24 mouse cellular contexts compared by ENCODE assay signal in genomic region chr17:30296069-30296468, GRCm38 (mm10).
DNase-seq lines count a peak whose midpoint lies in the region; ATAC-seq and TF ChIP-seq lines count a peak whose summit lies in the region.
"Had no signal": no experiment of that assay in that cellular context is flagged by ENCODE, and none has a peak within 500 bp of the region (broad histone marks: within the 10 kb centered on the region; RNA-seq: fewer than 3 reads in every experiment).

No protein-coding gene starts in this region.

- no peak for DNase-seq in midbrain, embryonic 10.5 days (ENCODE audit: low spot score)
- no peak for DNase-seq in midbrain, embryonic 14.5 days
- DNase-seq in ES-E14 (ENCODE audit: low read depth, low spot score), result no peak
- DNase-seq in hindbrain, postnatal 0 days (ENCODE audit: low spot score), result no peak
- DNase-seq in thymus, adult 18-20 months, result no peak
- no peak for DNase-seq in frontal cortex, adult 2 months (ENCODE audit: extremely low spot score in 1 of 2, low spot score in 1 of 2)
- DNase-seq: adrenal gland, postnatal 25 days; cerebellum, adult 11-12 months; cerebellum, postnatal 10 days; gastrocnemius, postnatal 14 days; heart, postnatal 36 days; kidney, adult 9 months; kidney, postnatal 10 days; right cerebral cortex, postnatal 14 days; thymus, postnatal 14 days had no signal

- H3K36me3 ChIP-seq in forebrain, embryonic 12.5 days (replicated peaks), result 0 out of 2 replicates have a peak, but pooled peaks cover 2% of the 10 kb centered on the region
- no peaks in the 10 kb centered on the region for H3K36me3 ChIP-seq in forebrain, embryonic 15.5 days
- peaks cover 15% of the 10 kb centered on the region for H3K36me3 ChIP-seq in midbrain, embryonic 10.5 days
- H3K36me3 ChIP-seq in midbrain, embryonic 14.5 days (ENCODE audit: control insufficient read depth, insufficient read depth, low read length), result no peaks in the 10 kb centered on the region
- H3K36me3 ChIP-seq in ES-E14 (ENCODE audit: control insufficient read depth, insufficient read depth, low read length, poor library complexity, severe bottlenecking), result peaks cover 2% of the 10 kb centered on the region; the same call in 1 of the 2 replicates
- H3K36me3 ChIP-seq in hindbrain, postnatal 0 days (ENCODE audit: insufficient read depth, low read length), result peaks cover 4% of the 10 kb centered on the region; the same call in 1 of the 2 replicates
- H3K36me3 ChIP-seq: lung, embryonic 15.5 days had no signal

- TF ChIP-seq CTCF in hindbrain, postnatal 0 days (IDR thresholded peaks at IDR 0.05; ENCODE audit: low read depth), result no peak

- H3K9me3 ChIP-seq in forebrain, embryonic 12.5 days, result no peaks in the 10 kb centered on the region
- H3K9me3 ChIP-seq in forebrain, embryonic 15.5 days, result no peaks in the 10 kb centered on the region
- no peaks in the 10 kb centered on the region; the same call in 1 of the 2 replicates for H3K9me3 ChIP-seq in midbrain, embryonic 10.5 days (replicated peaks)
- no peaks in the 10 kb centered on the region for H3K9me3 ChIP-seq in midbrain, embryonic 14.5 days (ENCODE audit: control insufficient read depth, low read length)
- H3K9me3 ChIP-seq in ES-E14 (ENCODE audit: control insufficient read depth, insufficient read depth, low read depth, low read length), result no peaks in the 10 kb centered on the region
- H3K9me3 ChIP-seq in hindbrain, postnatal 0 days (ENCODE audit: low read length), result no peaks in the 10 kb centered on the region
- H3K9me3 ChIP-seq: limb, embryonic 13.5 days; lung, embryonic 15.5 days; midbrain, embryonic 12.5 days had no signal

- no peak overlapping the region for H3K9ac ChIP-seq in forebrain, embryonic 12.5 days
- H3K9ac ChIP-seq in forebrain, embryonic 15.5 days (replicated peaks), result no peak overlapping the region
- H3K9ac ChIP-seq in midbrain, embryonic 14.5 days (replicated peaks; ENCODE audit: low read length), result no peak overlapping the region
- no peak overlapping the region for H3K9ac ChIP-seq in ES-E14 (ENCODE audit: insufficient read depth, low read depth, low read length, poor library complexity, severe bottlenecking)
- no peak overlapping the region for H3K9ac ChIP-seq in hindbrain, postnatal 0 days (replicated peaks; ENCODE audit: low read length)
- H3K9ac ChIP-seq: limb, embryonic 13.5 days; lung, embryonic 15.5 days; midbrain, embryonic 12.5 days had no signal

- H3K4me2 ChIP-seq in forebrain, embryonic 12.5 days, result no peak overlapping the region
- no peak overlapping the region for H3K4me2 ChIP-seq in forebrain, embryonic 15.5 days (replicated peaks)
- no peak overlapping the region for H3K4me2 ChIP-seq in midbrain, embryonic 14.5 days (ENCODE audit: low read length)
- no peak overlapping the region for H3K4me2 ChIP-seq in hindbrain, postnatal 0 days (ENCODE audit: low read depth, low read length)
- H3K4me2 ChIP-seq: limb, embryonic 13.5 days; liver, embryonic 11.5 days; lung, embryonic 15.5 days; midbrain, embryonic 12.5 days had no signal

- in situ Hi-C loops in ES-E14 (cut with MboI; ENCODE audit: low sequenced_read_pairs in 2 of 2, unreplicated experiment in 2 of 2), result no loop called here

- H3K27me3 ChIP-seq in forebrain, embryonic 12.5 days, result no peaks in the 10 kb centered on the region
- no peaks in the 10 kb centered on the region for H3K27me3 ChIP-seq in forebrain, embryonic 15.5 days
- H3K27me3 ChIP-seq in midbrain, embryonic 10.5 days (ENCODE audit: low read depth, poor library complexity, severe bottlenecking), result 0 out of 2 replicates have a peak, but pooled peaks cover 4% of the 10 kb centered on the region
- H3K27me3 ChIP-seq in midbrain, embryonic 14.5 days (ENCODE audit: control insufficient read depth, insufficient read depth, low read length), result no peaks in the 10 kb centered on the region
- no peaks in the 10 kb centered on the region for H3K27me3 ChIP-seq in hindbrain, postnatal 0 days (ENCODE audit: insufficient read depth, low read length)
- H3K27me3 ChIP-seq: limb, embryonic 13.5 days; lung, embryonic 15.5 days; midbrain, embryonic 12.5 days had no signal

- 29% methylated on average over 8 of the region's 8 CpGs for WGBS in forebrain, embryonic 12.5 days
- WGBS in forebrain, embryonic 15.5 days, result 35% methylated on average over 8 of the region's 8 CpGs
- WGBS in midbrain, embryonic 10.5 days, result 44% methylated on average over 8 of the region's 8 CpGs
- WGBS in midbrain, embryonic 14.5 days, result 27% methylated on average over 8 of the region's 8 CpGs
- 27% methylated on average over 8 of the region's 8 CpGs for WGBS in hindbrain, postnatal 0 days

- no peak overlapping the region for H3K27ac ChIP-seq in forebrain, embryonic 12.5 days
- no peak overlapping the region for H3K27ac ChIP-seq in forebrain, embryonic 15.5 days (replicated peaks)
- peak overlapping the region; percentile 49 for H3K27ac ChIP-seq in midbrain, embryonic 10.5 days (replicated peaks)
- H3K27ac ChIP-seq in midbrain, embryonic 14.5 days (replicated peaks; ENCODE audit: low read depth, low read length), result no peak overlapping the region
- peak overlapping the region; percentile 30; the same call in 1 of the 2 replicates for H3K27ac ChIP-seq in ES-E14 (ENCODE audit: insufficient read depth, low read depth, low read length, poor library complexity, severe bottlenecking)
- H3K27ac ChIP-seq in hindbrain, postnatal 0 days, result no peak overlapping the region
- H3K27ac ChIP-seq: limb, embryonic 13.5 days; lung, embryonic 15.5 days; midbrain, embryonic 12.5 days had no signal

- ATAC-seq in forebrain, embryonic 12.5 days (ENCODE audit: low FRiP score), result peak; percentile 20; the same call in 1 of the 2 replicates
- no peak for ATAC-seq in forebrain, embryonic 15.5 days (replicated peaks)
- ATAC-seq in midbrain, embryonic 14.5 days (ENCODE audit: low FRiP score, low TSS enrichment), result no peak
- 0 out of 2 replicates have a peak, but pooled peaks have one; percentile 35 for ATAC-seq in hindbrain, postnatal 0 days
- ATAC-seq: forebrain, embryonic 16.5 days; intestine, postnatal 0 days had no signal

- H3K4me3 ChIP-seq in forebrain, embryonic 12.5 days (replicated peaks), result no peak overlapping the region
- H3K4me3 ChIP-seq in forebrain, embryonic 15.5 days, result no peak overlapping the region
- no peak overlapping the region for H3K4me3 ChIP-seq in midbrain, embryonic 10.5 days
- no peak overlapping the region for H3K4me3 ChIP-seq in midbrain, embryonic 14.5 days (replicated peaks; ENCODE audit: low read depth, low read length)
- H3K4me3 ChIP-seq in ES-E14 (ENCODE audit: insufficient read depth in 1 of 2, low read depth in 1 of 2, low read length in 2 of 2, poor library complexity in 1 of 2, severe bottlenecking in 1 of 2), result no peak overlapping the region
- H3K4me3 ChIP-seq in hindbrain, postnatal 0 days (ENCODE audit: low read length), result no peak overlapping the region
- H3K4me3 ChIP-seq: erythroblast, embryonic 14.5 days; limb, embryonic 13.5 days; lung, embryonic 15.5 days; midbrain, embryonic 12.5 days had no signal

- peaks cover 22% of the 10 kb centered on the region for H3K4me1 ChIP-seq in forebrain, embryonic 12.5 days
- H3K4me1 ChIP-seq in forebrain, embryonic 15.5 days, result peaks cover 12% of the 10 kb centered on the region
- peaks cover 37% of the 10 kb centered on the region for H3K4me1 ChIP-seq in midbrain, embryonic 10.5 days
- H3K4me1 ChIP-seq in midbrain, embryonic 14.5 days (ENCODE audit: control insufficient read depth, insufficient read depth, low read length), result peaks cover 10% of the 10 kb centered on the region
- peaks cover 0 to 8% of the 10 kb centered on the region in 2 experiments; a peak in 2 of 4 replicates for H3K4me1 ChIP-seq in ES-E14 (ENCODE audit: control insufficient read depth in 2 of 2, insufficient read depth in 2 of 2, low read length in 2 of 2, poor library complexity in 1 of 2)
- peaks cover 7% of the 10 kb centered on the region; the same call in 1 of the 2 replicates for H3K4me1 ChIP-seq in hindbrain, postnatal 0 days (ENCODE audit: insufficient read depth, low read length)
- H3K4me1 ChIP-seq: lung, embryonic 15.5 days had no signal

TF ChIP-seq in ES-E14, 5 proteins besides CTCF, POLR2A, EP300 and RAD21:
- TF ChIP-seq ZNF384 (IDR thresholded peaks at IDR 0.05; ENCODE audit: low read depth, low read length) (no peak), HCFC1 (IDR thresholded peaks at IDR 0.05; ENCODE audit: borderline replicate concordance, insufficient read depth, low read length) (no peak), ZC3H11A (IDR thresholded peaks at IDR 0.05; ENCODE audit: borderline replicate concordance, low read depth, low read length) (no peak), MAFK (IDR thresholded peaks at IDR 0.05; ENCODE audit: insufficient read depth, low read depth, low read length) (no peak), CHD2 (IDR thresholded peaks at IDR 0.05; ENCODE audit: low read depth, low read length) (no peak)
TF ChIP-seq in ES-E14: peak in this region for 0.

Comparison
In these comparisons a context has a peak if more than half of its experiments do, and no peak if none do; other contexts are left out.
1. ATAC-seq: peak in forebrain, embryonic 12.5 days (single experiment) and hindbrain, postnatal 0 days (single experiment); none in forebrain, embryonic 15.5 days (single experiment) and midbrain, embryonic 14.5 days (single experiment).
2. H3K27ac ChIP-seq: peak in midbrain, embryonic 10.5 days (single experiment) and ES-E14 (single experiment); none in forebrain, embryonic 12.5 days (single experiment), forebrain, embryonic 15.5 days (single experiment), midbrain, embryonic 14.5 days (single experiment) and hindbrain, postnatal 0 days (single experiment).